Mouse (Mus musculus) neural tube, embryonic 14.5 days (tissue): Measurements from ENCODE around the gene Zbtb16. TPM values are rescaled to one million over a fixed set of nuclear protein-coding genes. Genes with fewer than 3 reads are reported as not detected.

Experiments
- ATAC-seq: fragments of 200-750 bp; cut with Nextera tagmentation; 2 replicates; pipeline ENCODE4 v1.8.0; 2017; ENCODE audit warnings: low read depth, mild to moderate bottlenecking, moderate TSS enrichment, moderate library complexity
- H3K27ac ChIP-seq: fragments of 300-500 bp; sonication (generic); 2 replicates; pipeline ENCODE4 v1.5.1; 2014; ENCODE audit warnings: low read depth, mild to moderate bottlenecking, control low read depth, low read length, moderate library complexity, mixed read lengths
- H3K27me3 ChIP-seq: fragments of 300-500 bp; sonication (generic); 2 replicates; pipeline ENCODE4 v1.6.1; 2014; ENCODE audit warnings: low read length; ENCODE audit not compliant: control insufficient read depth, insufficient read depth
- H3K36me3 ChIP-seq: fragments of 300-500 bp; sonication (generic); 2 replicates; pipeline ENCODE4 v1.6.1; 2014; ENCODE audit warnings: low read length, mixed read lengths; ENCODE audit not compliant: control insufficient read depth, insufficient read depth
- H3K4me1 ChIP-seq: fragments of 300-500 bp; sonication (generic); 2 replicates; pipeline ENCODE4 v1.6.1; 2014; ENCODE audit warnings: low read length; ENCODE audit not compliant: control insufficient read depth, insufficient read depth
- H3K4me2 ChIP-seq: fragments of 300-500 bp; sonication (generic); 2 replicates; pipeline ENCODE4 v1.6.1; 2014; ENCODE audit warnings: mild to moderate bottlenecking, low read depth, low read length, control low read depth
- H3K4me3 ChIP-seq: fragments of 300-500 bp; sonication (generic); 2 replicates; pipeline ENCODE4 v1.5.1; 2014; ENCODE audit warnings: low read depth, low read length, control low read depth, mixed read lengths
- H3K9ac ChIP-seq: fragments of 300-500 bp; sonication (generic); replicated peaks from 2 replicates; pipeline ENCODE4 v1.6.1; 2014; ENCODE audit warnings: low read depth, mild to moderate bottlenecking, control low read depth, low read length, mixed read lengths
- H3K9me3 ChIP-seq: fragments of 300-500 bp; sonication (generic); 2 replicates; pipeline ENCODE4 v1.6.1; 2016; ENCODE audit warnings: low read length; ENCODE audit not compliant: control insufficient read depth
- whole genome bisulfite sequencing: fragments of 180-500 bp; shearing (Covaris S2); extraction: QIAGEN DNeasy Blood & Tissue Kit; methylation state at CpG from one replicate; pipeline ENCODE4 v1.1.7; 2014; 5-methylcytosine and 5-hydroxymethylcytosine counted together
- polyA plus RNA-seq: library from polyadenylated mRNA; unstranded; fragments of >200 nt; fragmentation: Nextera tagmentation; extraction: Ambion mirVana; gene quantifications from 2 replicates; pipeline ENCODE4 v1.2.1, GENCODE M21; 2014

Zbtb16 gene
- polyA plus RNA-seq, 1 experiment from 2014 or later = 12.0 TPM

DNA sequence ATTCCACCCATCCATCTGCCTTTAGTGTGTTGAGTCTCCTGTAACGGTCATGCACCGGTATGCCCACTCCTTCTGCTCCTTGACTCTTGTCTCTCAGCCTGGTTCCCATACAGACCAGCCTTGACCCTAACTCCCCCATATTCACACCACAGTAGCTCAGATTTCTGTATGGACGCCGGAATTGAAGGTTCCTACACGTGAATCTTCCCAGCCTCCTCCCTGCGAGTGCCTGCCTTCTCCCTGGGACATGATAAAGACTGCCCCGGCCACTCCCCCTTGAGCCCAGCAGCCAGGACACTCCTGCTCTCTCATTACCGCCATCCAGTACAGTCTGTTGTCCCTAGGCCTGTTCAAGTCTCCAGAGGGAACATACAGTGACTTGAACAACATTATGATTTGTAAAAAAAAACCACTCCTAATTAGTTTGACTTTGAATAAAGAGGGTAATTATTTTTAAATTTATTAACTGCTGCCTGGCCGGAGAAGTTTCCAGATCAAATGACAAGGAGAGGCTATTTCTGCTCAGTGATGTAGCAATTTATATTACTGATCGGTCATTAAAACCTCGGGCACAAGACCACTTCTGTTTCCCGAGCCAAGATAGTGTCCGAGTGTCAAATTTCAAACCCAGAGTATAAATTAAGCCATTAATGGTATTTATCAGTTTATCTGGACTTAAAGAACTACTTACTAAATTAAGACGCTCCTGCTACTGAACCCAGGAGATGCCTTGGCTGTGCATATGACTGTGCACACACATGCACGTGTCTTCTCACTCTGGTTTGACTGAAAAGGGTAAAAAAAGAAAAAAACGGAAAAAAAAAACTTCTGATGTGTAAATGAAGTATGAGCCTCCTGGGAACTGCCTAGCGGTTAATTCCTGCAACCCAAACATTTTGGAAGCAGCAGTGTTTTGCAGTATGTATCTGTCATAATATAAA lies 125.4 kb downstream of the Zbtb16 start:
- H3K4me1 ChIP-seq = peaks cover 15% of the 10 kb centered on the region; the same call in 1 of the 2 replicates
- H3K4me3 ChIP-seq = no peak overlapping the region
- WGBS = 29% methylated on average over 17 of the region's 17 CpGs
- no peak for ATAC-seq
- H3K27ac ChIP-seq = no peak overlapping the region
- H3K36me3 ChIP-seq = no peaks in the 10 kb centered on the region
- no peak overlapping the region for H3K4me2 ChIP-seq
- H3K9me3 ChIP-seq = no peaks in the 10 kb centered on the region
- H3K27me3 ChIP-seq = no peaks in the 10 kb centered on the region
- no peak overlapping the region for H3K9ac ChIP-seq

DNA sequence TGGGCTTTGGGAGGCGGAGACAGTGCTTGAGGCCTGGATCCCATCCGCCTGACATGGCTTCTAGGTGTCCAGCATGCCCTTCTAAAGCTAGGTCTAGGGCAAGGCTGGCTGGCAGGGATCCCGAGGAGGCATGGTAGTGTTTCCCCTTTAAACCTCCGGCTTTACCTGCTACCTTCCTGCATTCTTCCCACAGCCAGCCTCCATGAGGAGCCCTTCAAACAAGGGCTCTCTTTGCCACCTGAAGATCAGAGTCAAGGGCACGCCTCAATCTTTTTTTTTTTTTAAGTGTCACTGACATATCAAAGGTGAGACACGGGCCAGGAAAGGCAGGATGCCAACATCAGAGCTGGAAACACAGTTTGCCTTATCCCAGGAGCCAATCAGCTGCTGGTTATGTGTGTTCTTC lies 128.2 kb downstream of the Zbtb16 start:
- Histone ChIP-seq H3K27ac (no peak overlapping the region), H3K36me3 (no peaks in the 10 kb centered on the region), H3K4me3 (no peak overlapping the region), H3K27me3 (no peaks in the 10 kb centered on the region), H3K4me1 (peaks cover 18% of the 10 kb centered on the region; the same call in 1 of the 2 replicates), H3K9ac (no peak overlapping the region), H3K4me2 (no peak overlapping the region), H3K9me3 (no peaks in the 10 kb centered on the region)
- WGBS = 91% methylated on average over 6 of the region's 6 CpGs
- no peak for ATAC-seq

DNA sequence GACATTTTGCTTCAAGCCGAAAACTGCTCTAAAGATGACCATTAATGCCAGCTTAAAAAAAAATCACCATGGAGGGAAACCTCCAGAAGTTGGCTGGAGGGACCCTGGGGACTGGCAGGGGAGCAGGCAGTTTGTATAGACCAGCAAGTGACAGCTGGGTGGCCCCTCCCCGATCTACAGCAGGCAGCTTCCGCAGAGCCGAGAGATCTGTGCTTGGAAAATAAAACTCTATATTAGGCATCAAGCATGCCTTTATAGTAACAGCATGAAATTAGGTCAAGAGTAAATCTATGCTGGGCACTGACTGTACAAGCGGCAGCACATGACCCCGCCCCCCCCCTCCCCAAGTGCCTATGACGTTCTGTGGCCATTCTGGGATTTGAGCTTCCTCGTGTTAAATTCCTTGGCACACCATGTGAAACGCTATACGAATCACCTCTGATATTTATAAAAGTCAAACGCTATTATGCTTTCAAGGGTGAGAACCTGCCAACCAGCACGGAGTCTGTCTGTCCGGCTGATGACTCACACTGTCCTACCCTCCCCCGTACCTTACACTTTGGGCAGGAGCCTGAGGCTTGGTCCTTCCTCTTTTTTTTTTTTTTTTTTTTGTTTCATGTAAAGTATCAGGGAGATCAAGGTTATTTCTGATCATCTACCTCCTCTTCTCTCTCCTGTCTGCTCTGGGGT lies 128.7 kb downstream of the Zbtb16 start:
- H3K27ac ChIP-seq = no peak overlapping the region
- no peaks in the 10 kb centered on the region for H3K36me3 ChIP-seq
- no peak for ATAC-seq
- H3K9ac ChIP-seq = no peak overlapping the region
- no peak overlapping the region for H3K4me2 ChIP-seq
- H3K9me3 ChIP-seq = no peaks in the 10 kb centered on the region
- no peak overlapping the region for H3K4me3 ChIP-seq
- no peaks in the 10 kb centered on the region for H3K27me3 ChIP-seq
- H3K4me1 ChIP-seq = peaks cover 18% of the 10 kb centered on the region; the same call in 1 of the 2 replicates
- WGBS = 57% methylated on average over 14 of the region's 14 CpGs

GRCm38 (mm10) chr9:48701296-48701695 lies 134.7 kb downstream of the Zbtb16 start:
- Histone ChIP-seq H3K4me1 (peaks cover 3% of the 10 kb centered on the region; the same call in 1 of the 2 replicates), H3K27me3 (no peaks in the 10 kb centered on the region), H3K9ac (no peak overlapping the region; the same call in 1 of the 2 replicates), H3K4me3 (no peak overlapping the region), H3K9me3 (no peaks in the 10 kb centered on the region), H3K4me2 (no peak overlapping the region), H3K27ac (0 out of 2 replicates have a peak overlapping the region, but pooled peaks have one; percentile 18), H3K36me3 (no peaks in the 10 kb centered on the region)
- ATAC-seq = no peak
- WGBS = 57% methylated on average over 4 of the region's 4 CpGs

DNA sequence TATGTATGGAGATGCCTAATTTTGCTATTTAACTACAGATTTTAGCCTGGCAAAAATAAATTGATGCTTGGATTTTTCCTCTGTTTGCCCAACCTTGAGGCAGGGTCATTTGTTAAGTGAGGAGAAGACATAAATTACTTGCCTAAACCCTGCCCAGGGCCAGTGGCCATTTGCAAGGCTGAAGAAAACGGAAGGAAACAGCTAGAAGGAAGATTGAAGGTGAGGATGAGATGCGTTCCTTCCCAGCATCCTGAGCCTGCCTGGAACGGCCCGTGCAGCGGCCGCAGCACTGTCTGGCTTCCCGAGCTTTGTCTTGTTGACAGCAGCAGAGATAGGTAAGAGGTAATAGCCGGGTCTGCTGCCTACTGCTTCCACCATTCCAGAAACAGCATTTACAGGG lies 135.2 kb downstream of the Zbtb16 start:
- Histone ChIP-seq H3K9ac (no peak overlapping the region; the same call in 1 of the 2 replicates), H3K4me2 (no peak overlapping the region), H3K36me3 (no peaks in the 10 kb centered on the region), H3K27me3 (no peaks in the 10 kb centered on the region), H3K9me3 (no peaks in the 10 kb centered on the region), H3K27ac (0 out of 2 replicates have a peak overlapping the region, but pooled peaks have one; percentile 18), H3K4me1 (peaks cover 3% of the 10 kb centered on the region; the same call in 1 of the 2 replicates), H3K4me3 (no peak overlapping the region)
- ATAC-seq = no peak
- 56% methylated on average over 8 of the region's 8 CpGs for WGBS

DNA sequence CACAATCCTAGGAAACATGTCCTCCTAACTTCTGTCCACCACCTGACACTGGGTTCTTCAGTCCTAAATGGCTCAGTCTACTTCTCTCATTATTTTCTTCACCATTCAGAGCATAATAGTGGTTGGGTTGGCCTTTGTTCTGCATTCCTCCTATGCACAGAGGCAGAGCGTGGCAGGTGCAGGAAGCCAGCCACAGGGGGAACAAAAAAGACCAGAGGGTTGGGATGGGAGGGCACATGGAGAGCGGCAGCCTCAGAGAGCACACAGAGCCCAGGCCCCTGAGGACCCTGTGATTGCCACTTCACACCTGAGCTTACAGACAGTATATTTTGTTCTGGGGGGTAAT lies 138.6 kb downstream of the Zbtb16 start:
- H3K27ac ChIP-seq = no peak overlapping the region
- H3K4me1 ChIP-seq = peaks cover 4% of the 10 kb centered on the region; the same call in 1 of the 2 replicates
- WGBS = 27% methylated on average over 2 of the region's 2 CpGs
- ATAC-seq = no peak
- H3K36me3 ChIP-seq = no peaks in the 10 kb centered on the region
- no peak overlapping the region for H3K4me2 ChIP-seq
- H3K27me3 ChIP-seq = no peaks in the 10 kb centered on the region
- H3K9me3 ChIP-seq = no peaks in the 10 kb centered on the region
- H3K4me3 ChIP-seq = no peak overlapping the region
- H3K9ac ChIP-seq = no peak overlapping the region

- no peaks in the 10 kb centered on the region for H3K27me3 ChIP-seq
Measured at GRCm38 (mm10) chr9:48696731-48697469, 139.1 kb downstream of the Zbtb16 start.

DNA sequence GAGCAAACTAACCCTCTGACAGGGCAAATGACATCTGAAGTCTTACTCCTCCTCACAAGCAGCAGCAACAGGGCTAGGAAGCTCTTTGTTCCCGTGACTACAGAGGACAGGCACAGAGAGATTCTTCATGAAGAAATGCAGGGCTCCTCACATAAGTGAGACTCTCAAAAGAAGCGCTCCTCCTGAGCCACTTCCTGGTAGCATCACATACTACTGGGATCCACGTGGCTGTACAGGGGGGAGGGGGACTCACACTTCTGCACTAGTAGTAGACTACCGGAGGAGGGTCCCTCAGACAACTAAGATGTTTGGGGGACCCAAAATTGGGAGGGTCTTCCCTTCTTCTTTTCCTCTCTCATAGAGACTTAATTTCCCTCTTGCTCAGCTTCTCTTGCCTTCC lies 139.7 kb downstream of the Zbtb16 start:
- ATAC-seq = no peak
- H3K9ac ChIP-seq = no peak overlapping the region
- H3K27ac ChIP-seq = no peak overlapping the region
- H3K4me3 ChIP-seq = no peak overlapping the region
- H3K4me1 ChIP-seq = peaks cover 4% of the 10 kb centered on the region; the same call in 1 of the 2 replicates
- no peaks in the 10 kb centered on the region for H3K36me3 ChIP-seq
- H3K4me2 ChIP-seq = no peak overlapping the region
- WGBS = 26% methylated on average over 4 of the region's 4 CpGs
- no peaks in the 10 kb centered on the region for H3K9me3 ChIP-seq
- no peaks in the 10 kb centered on the region for H3K27me3 ChIP-seq

More at GRCm38 (mm10) chr9:48696731-48697469, 139.1 kb downstream of the Zbtb16 start:
- Histone ChIP-seq H3K4me2 (no peak overlapping the region), H3K27ac (no peak overlapping the region), H3K9ac (no peak overlapping the region), H3K36me3 (no peaks in the 10 kb centered on the region), H3K4me3 (no peak overlapping the region), H3K9me3 (no peaks in the 10 kb centered on the region), H3K4me1 (peaks cover 4% of the 10 kb centered on the region; the same call in 1 of the 2 replicates)
- no peak for ATAC-seq
- WGBS = 23% methylated on average over 12 of the region's 12 CpGs
